Mouse (Mus musculus): ENCODE measurements around the gene Parp16.
A peak's percentile ranks its signal among the peaks of the same experiment; 100 is the strongest.
"Not testable (repeated sequence)": the region's sequence is repeated elsewhere in the genome, so short reads cannot be mapped to it uniquely, and the experiment has no call there.

Gene Parp16

DNA sequence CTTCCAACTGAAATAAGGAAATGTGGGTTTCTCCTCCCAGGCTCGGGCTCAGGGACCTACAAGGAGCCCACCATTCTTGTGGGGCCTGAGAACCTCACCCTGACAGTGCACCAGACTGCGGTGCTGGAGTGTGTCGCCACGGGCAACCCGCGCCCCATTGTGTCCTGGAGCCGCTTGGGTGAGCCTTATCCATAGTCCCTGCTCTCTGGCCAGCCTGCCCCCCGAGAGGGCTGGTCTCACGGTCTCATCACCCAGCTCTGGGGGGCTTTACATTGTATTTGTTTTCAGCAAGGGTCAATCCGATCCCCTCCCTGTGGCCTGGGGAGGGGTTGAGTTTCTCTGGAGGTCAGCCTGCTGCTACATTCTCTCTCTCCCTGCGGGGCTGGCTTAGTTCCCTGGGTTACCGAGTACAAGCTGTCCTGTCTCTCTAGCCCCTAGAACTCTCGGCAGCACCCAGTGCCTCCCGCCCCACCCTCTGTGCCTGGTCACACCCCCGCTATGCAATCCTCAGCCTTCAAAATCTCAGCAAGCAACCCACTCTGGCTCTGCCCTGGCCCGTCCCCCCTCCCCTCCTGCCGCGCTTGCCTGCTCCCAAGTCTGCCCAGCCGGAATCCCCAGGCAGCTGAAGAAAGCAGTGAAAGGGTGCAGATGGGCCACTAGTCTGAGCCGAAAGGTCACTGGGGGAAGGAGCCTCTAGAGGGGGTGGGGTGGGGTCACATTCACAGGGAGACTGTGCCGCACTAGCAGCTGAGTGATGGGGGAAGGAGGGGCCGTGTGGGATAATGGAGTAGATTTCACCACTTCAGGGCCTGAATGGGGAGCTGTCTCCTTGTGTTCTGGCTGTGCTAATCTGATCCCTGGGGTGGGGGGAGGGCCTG lies 16.6 kb upstream of the Parp16 start:
- ATAC-seq (ENCODE audit: low TSS enrichment) = no peak

DNA sequence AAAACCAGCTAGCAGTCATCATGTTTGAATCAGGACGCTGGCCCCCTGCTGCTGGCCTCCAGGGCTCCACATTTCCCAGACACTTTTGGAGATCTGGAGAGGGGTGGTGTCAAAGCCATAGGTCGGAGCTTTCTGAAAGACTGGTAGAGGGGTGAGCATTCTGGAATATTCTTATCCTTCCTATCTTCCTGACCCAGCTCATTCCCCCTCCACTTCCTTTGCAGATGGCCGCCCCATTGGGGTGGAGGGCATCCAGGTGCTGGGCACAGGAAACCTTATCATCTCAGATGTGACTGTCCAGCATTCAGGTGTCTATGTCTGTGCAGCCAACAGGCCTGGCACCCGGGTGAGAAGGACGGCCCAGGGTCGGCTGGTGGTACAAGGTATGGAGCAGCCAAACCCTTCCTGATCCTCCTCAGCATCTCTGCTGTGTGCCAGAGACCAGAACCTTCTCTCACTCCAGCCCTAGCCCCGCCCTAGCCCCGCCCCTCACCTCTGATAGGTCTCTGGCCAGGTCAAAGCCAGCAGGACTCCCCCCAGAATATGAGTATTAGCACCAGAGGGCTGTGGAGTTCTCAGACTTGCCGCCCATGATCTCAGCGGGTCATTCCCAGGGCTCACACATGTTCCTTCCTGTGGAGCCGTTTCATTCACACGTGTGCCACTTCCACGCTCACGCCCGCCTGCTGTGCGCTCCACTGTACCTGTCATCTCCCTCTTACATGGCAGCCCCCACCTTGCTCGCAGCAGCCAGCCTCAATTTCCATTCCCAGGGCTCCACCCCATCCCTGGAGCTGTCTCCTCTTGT lies 15.1 kb upstream of the Parp16 start:
- no peak for ATAC-seq (ENCODE audit: low TSS enrichment)

DNA sequence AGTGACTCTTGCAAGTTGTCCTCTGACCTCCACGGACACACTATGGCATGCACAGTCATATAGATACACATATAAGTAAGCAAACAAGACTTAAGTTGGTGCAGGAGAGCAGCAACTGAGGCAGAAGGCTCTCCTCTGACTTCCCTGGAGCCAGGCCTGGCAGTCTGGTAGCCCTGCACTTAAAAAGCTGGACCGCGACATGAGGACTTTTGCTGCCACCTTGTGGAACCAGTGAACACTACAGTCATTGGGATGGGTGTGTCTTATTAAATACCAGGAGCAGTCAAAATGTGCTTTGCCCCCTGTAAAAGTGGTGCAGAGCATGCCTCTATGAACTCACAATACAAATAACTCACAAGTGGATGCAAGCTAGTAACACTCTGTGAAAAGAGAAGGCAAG lies 6.6 kb upstream of the Parp16 start:
- peak; percentile 83 for ATAC-seq (ENCODE audit: low TSS enrichment)

- ATAC-seq (ENCODE audit: low TSS enrichment) = no peak
Measured at GRCm38 (mm10) chr9:65190306-65190705, 4.8 kb upstream of the Parp16 start.

DNA sequence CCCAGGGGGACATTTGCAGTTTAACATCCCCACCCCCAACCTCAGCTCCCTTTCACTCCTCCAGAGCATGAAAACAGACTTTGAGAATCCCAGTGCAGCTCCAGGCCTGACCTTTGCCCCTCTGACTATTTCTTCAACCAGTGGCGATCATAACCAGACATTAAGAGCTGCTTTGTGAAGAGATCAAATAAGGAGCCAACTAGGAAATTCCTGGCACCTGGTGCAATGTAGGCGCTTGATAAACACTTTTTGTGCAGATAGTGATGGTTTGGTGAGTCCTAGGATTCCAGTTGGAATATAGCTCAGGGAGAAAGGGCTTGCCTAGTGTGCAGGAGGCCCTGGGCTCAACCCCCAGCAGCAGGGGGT lies 3.8 kb upstream of the Parp16 start:
- ATAC-seq (ENCODE audit: low TSS enrichment) = no peak

DNA sequence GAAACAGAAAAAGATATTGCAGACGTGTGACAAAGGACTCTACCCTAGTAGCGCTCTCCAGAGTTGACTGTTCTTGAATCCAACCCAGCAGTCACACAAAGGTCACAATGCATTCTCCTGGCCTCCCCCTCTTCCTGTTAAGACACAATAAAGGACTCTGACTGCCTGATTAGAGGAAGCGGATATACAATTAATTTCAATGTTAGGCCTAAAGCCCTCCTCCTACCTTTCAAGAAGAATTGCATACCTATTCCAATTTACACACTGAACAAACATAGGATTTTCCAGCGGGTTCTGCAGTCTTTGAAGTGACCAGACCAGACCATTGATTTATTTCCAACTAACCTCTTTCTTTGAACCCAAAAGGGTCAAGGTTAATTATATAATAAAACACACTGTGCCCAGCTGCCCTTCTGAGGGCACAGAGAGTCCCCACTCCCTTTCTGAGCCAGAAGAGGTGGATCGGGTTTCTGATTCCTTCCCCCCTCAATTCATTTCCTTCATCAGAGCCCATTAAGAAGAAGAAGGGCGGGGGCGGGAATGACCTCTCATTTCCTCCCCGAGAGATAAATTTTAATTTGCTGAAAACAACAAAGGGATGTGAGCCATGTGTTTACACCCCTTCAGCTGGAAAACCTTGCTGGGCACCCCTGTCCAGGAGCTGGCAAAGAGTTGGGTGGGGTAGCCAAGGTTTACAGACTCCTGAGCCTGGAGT lies 3.2 kb upstream of the Parp16 start:
- ATAC-seq (ENCODE audit: low TSS enrichment) = no peak

DNA sequence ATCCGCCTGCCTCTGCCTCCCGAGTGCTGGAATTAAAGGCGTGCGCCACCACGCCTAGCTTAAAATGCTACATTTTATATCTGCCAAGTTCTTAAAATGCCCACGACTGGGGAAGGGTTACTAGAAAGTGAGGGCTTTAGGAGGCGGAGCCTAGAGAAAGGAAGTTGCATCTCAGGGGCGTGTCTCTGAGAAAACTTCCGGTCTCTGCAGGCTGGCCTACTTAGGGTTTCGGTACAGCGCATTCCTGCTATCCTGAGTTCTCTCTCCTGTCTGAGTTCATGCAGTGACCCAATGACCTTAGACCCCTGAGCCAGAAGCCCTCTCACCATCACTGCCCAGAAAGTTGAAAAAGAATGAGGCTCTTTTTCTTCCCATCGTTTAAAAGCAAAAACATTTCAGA lies 1.9 kb upstream of the Parp16 start:
- ATAC-seq (ENCODE audit: low TSS enrichment) = no peak

GRCm38 (mm10) chr9:65195621-65195981 lies 448 bp downstream of the Parp16 start:
- ATAC-seq (ENCODE audit: low TSS enrichment) = no peak; the same call in 1 of the 2 replicates

GRCm38 (mm10) chr9:65195982-65196737 lies 1.0 kb downstream of the Parp16 start:
- peak; percentile 69 for ATAC-seq (ENCODE audit: low TSS enrichment)

DNA sequence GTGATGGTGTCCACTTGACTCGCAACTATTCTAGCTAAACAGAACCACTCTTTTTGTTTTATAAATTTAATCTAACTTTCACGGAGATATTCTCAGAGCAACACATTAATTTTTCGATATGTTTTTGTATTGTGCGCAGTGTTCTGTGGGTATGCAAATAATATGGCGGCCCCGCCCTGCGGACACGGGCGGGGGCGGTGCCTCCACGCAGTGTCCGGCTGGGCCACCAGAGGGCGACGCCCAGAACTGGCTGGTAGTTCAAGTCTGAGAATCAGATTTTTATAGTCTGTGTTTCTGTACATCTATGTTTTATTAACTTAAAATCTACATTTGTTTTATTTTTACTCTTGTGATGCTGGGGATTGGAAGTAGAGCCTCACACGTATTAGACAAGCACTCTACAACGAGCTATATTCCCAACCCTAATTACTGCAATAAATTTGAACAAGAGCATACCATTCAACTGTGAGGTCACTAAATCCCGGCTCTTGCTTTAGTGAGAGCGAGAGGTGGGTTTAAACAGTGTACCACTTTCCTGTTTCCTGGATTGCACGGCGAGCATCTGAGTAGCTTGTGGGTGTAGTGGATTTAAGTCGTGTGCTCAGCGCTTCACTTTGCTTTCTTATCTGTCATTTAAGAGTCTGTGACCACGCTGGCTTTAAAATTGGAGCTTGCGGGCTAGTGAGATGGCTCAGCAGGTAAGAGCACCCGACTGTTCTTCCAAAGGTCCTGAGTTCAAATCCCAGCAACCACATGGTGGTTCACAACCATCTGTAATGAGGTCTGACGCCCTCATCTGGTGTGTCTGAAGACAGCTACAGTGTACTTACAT lies 1.8 kb downstream of the Parp16 start:
- ATAC-seq (ENCODE audit: low TSS enrichment) = peak; percentile 53

- ATAC-seq (ENCODE audit: low TSS enrichment) = no peak
Measured at GRCm38 (mm10) chr9:65197826-65198225, 2.7 kb downstream of the Parp16 start.

DNA sequence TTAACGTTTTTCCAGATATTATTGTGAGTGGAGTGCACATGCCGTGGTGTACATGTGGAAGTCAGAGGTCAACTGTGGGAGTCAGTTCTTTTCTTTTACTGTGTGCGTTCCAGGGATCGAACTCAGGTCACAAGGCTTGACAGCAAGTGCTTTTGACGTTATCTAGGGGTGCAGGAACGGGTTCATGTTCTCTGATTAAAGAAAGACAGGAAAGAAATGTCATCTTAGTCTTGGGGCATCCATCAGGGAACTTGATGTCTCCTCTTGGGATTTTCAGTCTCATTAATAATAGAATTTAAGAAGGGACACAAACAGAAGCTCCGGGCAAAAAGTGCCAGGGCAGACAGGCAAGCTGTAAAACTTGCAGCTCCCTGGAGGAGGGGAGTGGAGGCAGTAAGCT lies 4.6 kb downstream of the Parp16 start:
- no peak for ATAC-seq (ENCODE audit: low TSS enrichment)

DNA sequence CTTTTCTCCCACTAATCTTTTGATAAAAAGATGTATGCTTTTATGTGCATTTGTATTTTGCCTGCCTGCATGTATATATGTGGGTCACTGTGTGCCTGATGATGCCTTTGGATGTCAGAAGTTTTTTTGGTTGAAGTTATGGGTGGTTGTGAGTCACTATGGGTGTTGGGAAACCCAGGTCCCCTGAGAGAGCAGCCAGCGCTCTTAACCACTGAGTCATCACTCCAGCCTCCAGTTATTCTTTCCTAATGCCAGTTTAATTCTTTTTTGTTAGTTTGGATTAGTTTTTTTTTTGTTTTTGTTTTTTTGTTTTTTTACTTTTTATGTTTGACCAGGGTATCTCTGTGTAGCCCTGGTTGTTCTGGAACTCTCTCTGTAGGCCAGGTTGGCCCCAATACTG lies 5.5 kb downstream of the Parp16 start:
- peak; percentile 22; the same call in 1 of the 2 replicates for ATAC-seq (ENCODE audit: low TSS enrichment)

DNA sequence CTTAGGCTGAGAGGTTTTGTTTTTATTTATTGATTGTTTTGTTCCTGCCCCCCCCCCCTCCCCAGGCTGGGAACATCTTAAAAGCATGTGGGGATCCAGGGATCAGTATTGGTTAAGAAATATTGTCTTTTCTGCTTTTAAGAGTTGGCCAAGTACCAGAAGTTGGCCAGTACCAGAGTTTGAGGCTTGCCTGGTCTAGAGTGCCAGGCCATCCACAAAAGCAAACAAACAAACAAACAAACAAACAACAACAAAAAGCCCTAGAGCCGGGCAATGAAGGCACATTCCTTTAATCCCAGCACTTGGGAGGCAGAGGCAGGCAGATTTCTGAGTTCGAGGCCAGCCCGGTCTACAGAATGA lies 5.8 kb downstream of the Parp16 start:
- ATAC-seq (ENCODE audit: low TSS enrichment) = no peak

- peak; percentile 66 for ATAC-seq (ENCODE audit: low TSS enrichment)
Measured at GRCm38 (mm10) chr9:65201381-65202164, 6.4 kb downstream of the Parp16 start.

DNA sequence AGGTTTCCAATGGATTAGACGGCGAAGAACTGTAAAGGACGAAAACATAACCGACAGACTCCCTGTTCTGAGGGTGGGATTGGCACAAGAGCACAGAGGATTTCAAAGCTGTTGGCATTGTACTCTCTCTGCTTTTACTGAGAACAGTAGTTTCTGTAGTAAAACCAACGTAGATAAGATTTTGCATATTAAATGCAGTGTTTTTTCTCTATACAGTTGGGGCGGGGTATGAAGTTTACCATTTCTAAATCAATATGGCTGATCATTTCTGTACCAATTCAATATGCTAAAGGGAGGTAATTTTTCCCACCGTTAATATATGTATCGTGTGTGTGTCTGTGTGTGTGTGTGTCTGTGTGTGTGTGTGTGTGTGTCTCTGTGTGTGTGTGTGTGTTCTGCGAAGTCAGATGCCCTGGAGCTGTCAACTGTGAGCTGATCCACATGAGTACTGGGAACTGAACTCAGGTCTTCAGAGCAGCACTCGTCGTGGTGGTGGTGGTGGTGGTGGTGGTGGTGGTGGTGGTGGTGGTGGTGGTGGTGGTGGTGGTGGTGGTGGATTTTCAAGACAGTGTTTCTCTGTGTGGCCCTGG lies 7.1 kb downstream of the Parp16 start:
- no peak; the same call in 1 of the 2 replicates for ATAC-seq (ENCODE audit: low TSS enrichment)

DNA sequence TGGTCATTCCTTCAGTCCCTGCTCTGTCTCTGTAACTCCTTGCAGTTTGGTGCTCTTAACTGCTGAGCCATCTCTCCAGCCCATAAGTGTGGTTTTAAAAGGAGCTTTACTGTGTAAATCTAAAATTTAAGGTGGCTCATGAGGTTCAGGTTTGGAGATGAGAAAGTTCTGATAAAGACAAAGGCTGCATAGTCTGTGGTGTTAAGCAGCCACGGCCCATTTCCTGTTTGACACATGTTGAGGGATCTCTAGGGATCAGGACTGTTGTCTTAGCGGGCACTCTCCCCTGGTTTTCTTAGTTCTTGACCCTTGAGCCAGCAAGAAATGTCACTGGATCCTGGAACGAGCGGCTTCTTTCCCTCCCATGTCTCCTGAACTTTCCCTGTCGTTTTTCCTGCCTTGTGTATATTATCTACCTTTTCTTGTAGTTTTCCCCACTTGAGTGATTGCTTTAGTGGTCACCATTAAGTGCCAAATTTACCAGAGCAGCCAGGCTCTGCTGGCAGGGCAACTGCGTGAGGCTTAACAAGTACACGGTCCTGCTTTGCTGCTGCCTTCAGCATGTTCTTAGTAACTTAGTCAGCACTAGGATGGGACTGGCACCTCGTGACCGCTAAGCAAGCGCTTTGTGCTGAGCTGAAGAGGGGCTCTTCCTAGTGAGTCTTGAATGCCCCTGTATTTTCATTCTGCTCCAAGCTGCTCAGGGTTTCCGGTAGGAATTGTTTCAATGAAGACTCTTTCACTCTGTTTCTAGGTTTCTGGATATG lies 10.1 kb downstream of the Parp16 start:
- no peak for ATAC-seq (ENCODE audit: low TSS enrichment)

GRCm38 (mm10) chr9:65207041-65207815 lies 12.1 kb downstream of the Parp16 start:
- ATAC-seq (ENCODE audit: low TSS enrichment) = not testable (repeated sequence)
